8 mouse cellular contexts compared by ENCODE assay signal in the genomic region with DNA sequence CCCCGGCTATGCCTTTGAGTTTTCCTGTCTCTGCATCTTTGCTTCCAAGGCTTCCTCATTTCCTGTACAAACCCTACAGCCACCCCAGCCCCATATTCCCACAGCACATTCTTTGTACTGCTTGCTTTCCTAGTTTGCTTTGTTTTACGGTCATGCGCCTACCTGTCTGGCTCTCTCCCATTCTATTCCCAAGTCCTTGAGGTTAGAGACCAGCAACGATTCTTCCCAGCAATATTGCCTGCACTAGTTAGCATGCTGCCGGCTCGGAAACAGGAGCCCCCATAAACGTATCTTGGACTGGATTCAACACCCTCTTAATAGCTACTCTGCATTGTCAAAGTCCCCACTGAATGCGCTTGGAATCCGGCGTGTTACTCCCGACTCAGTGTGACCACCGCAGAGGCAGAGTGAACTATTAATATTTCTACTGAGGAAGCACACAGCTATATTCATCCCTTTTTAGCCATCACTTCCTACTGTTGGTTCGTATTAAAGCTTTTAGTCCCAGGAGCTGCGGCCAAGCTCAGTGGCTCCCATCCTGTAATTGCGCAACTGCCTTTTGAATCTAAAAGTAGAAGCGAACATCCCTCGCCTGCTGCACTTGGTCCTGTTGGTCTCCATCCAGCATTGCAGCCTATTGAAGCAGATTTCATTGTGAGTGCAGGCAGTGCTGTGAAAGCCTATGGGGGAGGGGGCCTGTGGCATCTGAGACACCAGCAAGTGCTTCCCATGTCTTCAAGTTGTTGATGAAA. TPM values are rescaled to one million over a fixed set of nuclear protein-coding genes. Genes with fewer than 3 reads are reported as not detected.
DNase-seq lines count a peak whose midpoint lies in the region; ATAC-seq and TF ChIP-seq lines count a peak whose summit lies in the region.

No protein-coding gene starts in this region.

- peak; percentile 19 for DNase-seq in ES-CJ7 (ENCODE audit: low read depth, low spot score)
- peak; percentile 12 for DNase-seq in adrenal gland, adult 8-10 months
- DNase-seq in left cerebral cortex, adult 18-20 months (ENCODE audit: low spot score in 2 of 2), result peak; percentile 25 to 49
- DNase-seq in testis, postnatal 14 days (ENCODE audit: low spot score), result no peak
- DNase-seq in MN1 (ENCODE audit: low spot score), result no peak

- no peaks in the 10 kb centered on the region for H3K79me2 ChIP-seq in myocyte (ENCODE audit: control insufficient read depth, insufficient read depth)

- no peak for TF ChIP-seq POLR2A in myocyte (IDR thresholded peaks at IDR 0.05; ENCODE audit: insufficient read length, low read depth)

- peaks cover 72% of the 10 kb centered on the region for H3K4me1 ChIP-seq in forebrain, embryonic 13.5 days
- peaks cover 35 to 51% of the 10 kb centered on the region in 2 experiments for H3K4me1 ChIP-seq in heart, embryonic 14.5 days (ENCODE audit: control insufficient read depth in 2 of 2, insufficient read depth in 2 of 2, low read length in 2 of 2)

- H3K4me3 ChIP-seq in forebrain, embryonic 13.5 days, result peak overlapping the region; percentile 24
- peak overlapping the region; percentile 18 to 21; a peak in 3 of 4 replicates for H3K4me3 ChIP-seq in heart, embryonic 14.5 days (ENCODE audit: control insufficient read depth in 1 of 2, insufficient read depth in 1 of 2, low read depth in 1 of 2, low read length in 2 of 2)
- H3K4me3 ChIP-seq in myocyte, result no peak overlapping the region

- no peak overlapping the region for H3ac ChIP-seq in myocyte (ENCODE audit: control insufficient read depth, insufficient read length)

- peak overlapping the region; percentile 87 for H3K27ac ChIP-seq in forebrain, embryonic 13.5 days
- peak overlapping the region; percentile 56 to 73 for H3K27ac ChIP-seq in heart, embryonic 14.5 days (replicated peaks in 1 of 2; ENCODE audit: control insufficient read depth in 1 of 2, insufficient read depth in 1 of 2, low read depth in 2 of 2, low read length in 2 of 2)

- peak; percentile 68 for ATAC-seq in forebrain, embryonic 13.5 days
- no peak for ATAC-seq in heart, embryonic 14.5 days (ENCODE audit: insufficient number of reproducible peaks, insufficient read depth, low FRiP score, low read depth)

- H3K9ac ChIP-seq in forebrain, embryonic 13.5 days, result peak overlapping the region; percentile 22
- 0 out of 2 replicates have a peak overlapping the region, but pooled peaks have one; percentile 23 for H3K9ac ChIP-seq in heart, embryonic 14.5 days (ENCODE audit: low read length)

- H3K27me3 ChIP-seq in forebrain, embryonic 13.5 days, result no peaks in the 10 kb centered on the region
- no peaks in the 10 kb centered on the region for H3K27me3 ChIP-seq in heart, embryonic 14.5 days (ENCODE audit: control insufficient read depth, insufficient read depth, low read length)
- no peaks in the 10 kb centered on the region for H3K27me3 ChIP-seq in myocyte (ENCODE audit: control insufficient read depth, insufficient read depth, insufficient read length)

- 23% methylated on average over 17 of the region's 17 CpGs for WGBS in forebrain, embryonic 13.5 days
- WGBS in heart, embryonic 14.5 days, result 20% methylated on average over 17 of the region's 17 CpGs

- H3K4me2 ChIP-seq in forebrain, embryonic 13.5 days, result peak overlapping the region; percentile 56
- H3K4me2 ChIP-seq in heart, embryonic 14.5 days (ENCODE audit: low read length), result peak overlapping the region; percentile 61
- no peak overlapping the region for H3K4me2 ChIP-seq in myocyte (ENCODE audit: low read depth)

- H3K9me3 ChIP-seq in forebrain, embryonic 13.5 days (replicated peaks), result no peaks in the 10 kb centered on the region
- H3K9me3 ChIP-seq in heart, embryonic 14.5 days (ENCODE audit: control insufficient read depth, low read length), result no peaks in the 10 kb centered on the region

- 0 out of 2 replicates have a peak, but pooled peaks cover 8% of the 10 kb centered on the region for H3K36me3 ChIP-seq in forebrain, embryonic 13.5 days (ENCODE audit: poor library complexity, severe bottlenecking)
- no peaks in the 10 kb centered on the region for H3K36me3 ChIP-seq in heart, embryonic 14.5 days (ENCODE audit: control insufficient read depth, insufficient read depth, low read length)
- H3K36me3 ChIP-seq in myocyte (ENCODE audit: control insufficient read depth, insufficient read depth), result no peaks in the 10 kb centered on the region

TF ChIP-seq in myocyte, 11 proteins besides CTCF, POLR2A, EP300 and RAD21:
- TF ChIP-seq MAX (IDR thresholded peaks at IDR 0.05; ENCODE audit: low read depth), result no peak
- TF ChIP-seq CEBPB (IDR thresholded peaks at IDR 0.05; ENCODE audit: insufficient read depth, poor library complexity, severe bottlenecking), result peak; percentile 99
- TF ChIP-seq POLR2AphosphoS2 (IDR thresholded peaks at IDR 0.05; ENCODE audit: insufficient read length, low read depth), result no peak
- TF ChIP-seq USF1 (IDR thresholded peaks at IDR 0.05; ENCODE audit: low read depth), result no peak
- TF ChIP-seq REST (IDR thresholded peaks at IDR 0.05; ENCODE audit: insufficient read depth, insufficient read length), result no peak
- no peak for TF ChIP-seq E2F4 (IDR thresholded peaks at IDR 0.05; ENCODE audit: insufficient read depth)
- no peak for TF ChIP-seq TCF12 (IDR thresholded peaks at IDR 0.05; ENCODE audit: insufficient read depth, poor library complexity, severe bottlenecking)
- TF ChIP-seq MYOG (IDR thresholded peaks at IDR 0.05; ENCODE audit: control insufficient read depth in 1 of 3, insufficient read depth in 1 of 3, insufficient read length in 2 of 3, low read depth in 2 of 3), result no peak
- TF ChIP-seq MYOD1 (IDR thresholded peaks at IDR 0.05; ENCODE audit: control insufficient read depth in 1 of 3, insufficient read length in 2 of 3, low read depth in 2 of 3), result peak in 1 of 3 experiments; percentile 1
- TF ChIP-seq TCF3 (IDR thresholded peaks at IDR 0.05; ENCODE audit: insufficient read length, low read depth), result no peak
- TF ChIP-seq SRF (IDR thresholded peaks at IDR 0.05; ENCODE audit: control insufficient read depth, insufficient read length, low read depth), result no peak

RNA-seq across cellular contexts. Expression of a gene that starts 47.0 kb away (rescaled TPM):
- 10 to 100 TPM in 3 of 4 experiments, 1 to 10 TPM in 1; 5.7 to 19.4 (median 16.8) TPM for total RNA-seq in adrenal gland, adult 8-10 months (2022)
- 75.9 and 79.2 TPM in 2 replicates for polyA plus RNA-seq in forebrain, embryonic 13.5 days (2015; fragmentation: Nextera tagmentation; extraction: Ambion mirVana)
- polyA plus RNA-seq in heart, embryonic 14.5 days (2014; fragmentation: Nextera tagmentation; extraction: Ambion mirVana), result 13.3 and 13.7 TPM in 2 replicates
- total RNA-seq in left cerebral cortex, adult 18-20 months (2021), result 100 to 1,000 TPM; 263 to 298 TPM
- polyA plus RNA-seq in myocyte (2012; fragmentation: generic; extraction: Trizol), result 0.47 TPM

Comparison
In these comparisons a context has a peak if more than half of its experiments do, and no peak if none do; other contexts are left out.
1. DNase-seq: peak in ES-CJ7 (single experiment), adrenal gland, adult 8-10 months (single experiment) and left cerebral cortex, adult 18-20 months (2 of 2); none in testis, postnatal 14 days (single experiment) and MN1 (single experiment).